Mouse (Mus musculus): ENCODE results near the gene Ccser2.

- no peak for TF ChIP-seq POLR2A (IDR thresholded peaks at IDR 0.05; ENCODE audit: insufficient read length, low read depth)
- TF ChIP-seq REST (IDR thresholded peaks at IDR 0.05; ENCODE audit: insufficient read depth, insufficient read length) = no peak
- no peak for TF ChIP-seq MYOD1 (IDR thresholded peaks at IDR 0.05; ENCODE audit: control insufficient read depth in 1 of 3, insufficient read length in 2 of 3, low read depth in 2 of 3)
- no peak for TF ChIP-seq TCF3 (IDR thresholded peaks at IDR 0.05; ENCODE audit: insufficient read length, low read depth)
These were observed 83.5 kb downstream of the Ccser2 start for GRCm38 (mm10) chr14:36885117-36885516.
